In the genomic region with DNA sequence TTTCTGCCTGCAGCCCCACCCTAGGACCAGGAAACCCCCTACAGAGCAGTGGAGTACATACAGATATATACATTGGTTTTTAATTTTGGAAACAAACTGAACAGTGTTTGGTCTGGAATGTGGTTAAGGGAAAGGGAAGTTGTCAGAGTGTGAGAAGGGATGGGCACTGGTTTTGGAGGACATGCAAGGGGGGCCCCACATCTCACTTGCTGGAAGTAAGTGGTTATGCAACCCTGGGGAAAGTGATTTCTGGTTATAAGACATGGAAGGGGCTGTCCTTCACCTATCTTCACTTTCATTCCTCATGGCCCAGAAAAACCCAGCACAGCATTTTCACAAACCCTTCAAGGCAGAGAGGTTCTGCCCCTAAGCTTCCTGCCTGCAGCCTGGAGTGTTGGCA, we compare ENCODE assay signal across 12 mouse cellular contexts.
"Had no signal": no experiment of that assay in that cellular context is flagged by ENCODE, and none has a peak within 500 bp of the region (broad histone marks: within the 10 kb centered on the region; RNA-seq: fewer than 3 reads in every experiment).

No protein-coding gene starts in this region.

- H3K4me1 ChIP-seq: liver, embryonic 12.5 days; lung, embryonic 15.5 days; midbrain, embryonic 13.5 days; stomach, embryonic 15.5 days had no signal

- H3K27me3 ChIP-seq: liver, embryonic 12.5 days; lung, embryonic 15.5 days; midbrain, embryonic 13.5 days; stomach, embryonic 15.5 days had no signal

- H3K27ac ChIP-seq: layer of hippocampus, adult 2 months; liver, embryonic 12.5 days; lung, embryonic 15.5 days; macrophage; midbrain, embryonic 13.5 days; stomach, embryonic 15.5 days had no signal

- H3K9me3 ChIP-seq: liver, embryonic 12.5 days; lung, embryonic 15.5 days; midbrain, embryonic 13.5 days; stomach, embryonic 15.5 days had no signal

- H3K4me3 ChIP-seq: layer of hippocampus, adult 2 months; liver, embryonic 12.5 days; lung, embryonic 15.5 days; midbrain, embryonic 13.5 days; stomach, embryonic 15.5 days had no signal

- DNase-seq: kidney, adult 8-10 months; left cerebral cortex, postnatal 4 days; lung, postnatal 14 days; right cerebral cortex, postnatal 14 days; thymus, adult 2 months; thymus, postnatal 25 days had no signal

- H3K36me3 ChIP-seq: liver, embryonic 12.5 days; lung, embryonic 15.5 days; midbrain, embryonic 13.5 days; stomach, embryonic 15.5 days had no signal

- ATAC-seq: liver, embryonic 12.5 days; midbrain, embryonic 13.5 days had no signal

- H3K9ac ChIP-seq: liver, embryonic 12.5 days; lung, embryonic 15.5 days; midbrain, embryonic 13.5 days; stomach, embryonic 15.5 days had no signal

- H3K4me2 ChIP-seq: liver, embryonic 12.5 days; lung, embryonic 15.5 days; midbrain, embryonic 13.5 days; stomach, embryonic 15.5 days had no signal
